Mouse (Mus musculus): ENCODE results near the gene Tnpo1.

Tnpo1 gene

GRCm38 (mm10) chr13:98925486-98926212 lies 535 bp downstream of the Tnpo1 start:
- DNase-seq (ENCODE audit: low read depth, low spot score): peak; percentile 40

DNA sequence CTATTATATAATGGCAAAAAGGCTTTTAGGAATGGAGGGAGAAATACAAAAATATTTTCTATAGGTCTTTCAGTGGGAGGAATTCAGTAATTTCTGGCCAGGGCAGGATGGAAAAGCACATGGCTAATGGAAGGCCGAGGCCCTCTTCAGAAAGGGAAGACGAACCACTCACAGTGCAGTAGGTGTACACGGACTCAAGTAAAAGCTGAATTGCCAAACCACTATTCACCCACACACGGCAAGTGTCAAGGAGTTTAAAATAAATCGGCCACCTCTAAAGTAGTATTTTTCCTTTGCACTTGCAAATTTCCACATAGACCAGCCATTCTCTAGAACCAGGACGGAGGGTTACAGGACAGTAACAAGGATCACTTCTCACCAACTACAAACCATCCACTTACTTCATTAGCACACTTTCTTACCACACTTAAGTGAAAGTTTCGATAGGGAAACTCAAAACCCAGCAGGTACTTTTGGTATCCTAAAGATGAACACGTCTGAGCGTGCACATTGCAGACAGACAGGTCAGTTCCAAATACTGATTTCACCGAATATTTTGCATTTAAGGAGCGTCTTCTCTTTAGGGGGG lies 1.2 kb downstream of the Tnpo1 start:
- DNase-seq (ENCODE audit: low read depth, low spot score): no peak

- peak; percentile 40 for DNase-seq (ENCODE audit: low read depth, low spot score)
Observed at GRCm38 (mm10) chr13:98922806-98923205, 3.4 kb downstream of the Tnpo1 start.

GRCm38 (mm10) chr13:98921276-98921675 lies 4.9 kb downstream of the Tnpo1 start:
- peak; percentile 41 for DNase-seq (ENCODE audit: low read depth, low spot score)

GRCm38 (mm10) chr13:98920300-98920699 lies 5.9 kb downstream of the Tnpo1 start:
- DNase-seq (ENCODE audit: low read depth, low spot score): no peak

GRCm38 (mm10) chr13:98919695-98920094 lies 6.5 kb downstream of the Tnpo1 start:
- no peak for DNase-seq (ENCODE audit: low read depth, low spot score)

DNA sequence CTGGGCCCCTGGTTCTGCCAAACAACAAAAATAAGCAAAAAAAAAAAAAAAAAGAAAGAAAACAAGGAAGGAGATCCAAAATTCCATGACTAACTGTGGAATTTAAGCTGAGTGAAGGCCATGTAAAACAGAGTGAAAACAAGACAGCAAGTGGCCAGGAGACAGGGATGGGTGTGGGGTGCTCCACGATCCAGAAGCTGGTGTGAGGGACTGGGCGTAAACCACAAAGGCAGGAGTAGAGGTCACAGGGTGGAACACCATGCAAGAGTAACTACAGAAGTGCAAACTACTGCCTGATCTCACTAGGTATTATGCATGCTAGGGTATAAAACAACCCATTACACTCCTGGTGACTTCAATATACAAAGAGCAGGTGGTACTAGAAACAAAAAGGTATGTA lies 8.3 kb downstream of the Tnpo1 start:
- DNase-seq (ENCODE audit: low read depth, low spot score): peak; percentile 77

DNA sequence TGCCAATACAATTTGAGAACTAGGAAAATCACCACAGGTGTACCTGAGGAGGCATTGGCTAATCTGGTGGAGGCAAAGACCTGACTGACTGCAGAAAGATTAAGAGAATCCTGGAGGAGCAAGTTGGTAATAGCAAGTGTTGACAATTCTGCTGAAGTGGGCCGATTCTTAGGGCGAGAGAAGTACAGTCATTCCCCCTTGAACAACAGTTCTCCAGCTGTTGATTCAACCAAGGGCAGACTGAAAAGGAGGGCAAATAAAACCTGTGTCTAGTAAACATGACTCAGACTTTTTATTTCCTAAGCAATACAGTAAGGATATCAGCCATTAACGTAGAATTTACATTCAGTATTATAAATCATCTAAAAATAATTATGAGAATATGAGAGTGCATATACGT lies 10.6 kb downstream of the Tnpo1 start:
- DNase-seq (ENCODE audit: low read depth, low spot score): no peak

GRCm38 (mm10) chr13:98914844-98915212 lies 11.4 kb downstream of the Tnpo1 start:
- DNase-seq (ENCODE audit: low read depth, low spot score): no peak

DNA sequence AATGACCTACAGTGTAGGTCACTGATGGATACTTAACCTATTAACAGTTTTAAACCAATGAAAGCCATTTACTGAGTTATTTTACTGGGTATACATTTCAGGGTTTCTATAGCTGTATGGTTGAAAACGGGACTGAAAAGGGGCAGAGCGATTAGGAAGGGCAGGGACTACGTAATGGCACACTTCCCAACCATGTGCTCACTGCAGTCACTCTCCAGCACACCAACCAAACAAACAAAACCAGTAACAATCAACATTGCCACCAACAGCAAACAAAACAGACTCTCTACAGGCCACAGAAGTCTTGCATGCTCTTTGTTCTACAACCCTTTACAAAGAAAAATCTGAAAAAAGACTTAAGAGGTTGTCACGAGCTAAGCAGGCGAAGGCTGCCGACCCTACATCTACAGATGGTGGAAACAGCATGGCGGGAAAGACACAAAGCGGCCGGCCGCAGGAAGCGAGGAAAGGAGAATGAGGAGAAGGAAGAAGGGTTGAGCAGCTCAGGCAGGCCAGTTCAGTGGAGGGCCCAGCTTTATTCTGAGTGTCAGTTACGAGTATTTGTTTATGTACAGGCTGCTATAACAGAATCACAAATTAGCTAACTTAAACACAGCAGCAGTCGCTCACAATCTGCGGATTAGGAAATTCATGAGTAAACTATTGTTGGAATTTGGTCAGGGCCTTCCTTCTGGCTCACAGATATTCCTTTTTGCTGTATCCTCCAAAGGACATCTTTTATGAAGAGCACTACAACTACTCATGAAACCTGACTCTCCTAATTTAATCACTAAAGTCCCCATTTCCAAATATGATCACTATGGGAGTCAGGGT lies 12.0 kb downstream of the Tnpo1 start:
- DNase-seq (ENCODE audit: low read depth, low spot score): no peak

DNA sequence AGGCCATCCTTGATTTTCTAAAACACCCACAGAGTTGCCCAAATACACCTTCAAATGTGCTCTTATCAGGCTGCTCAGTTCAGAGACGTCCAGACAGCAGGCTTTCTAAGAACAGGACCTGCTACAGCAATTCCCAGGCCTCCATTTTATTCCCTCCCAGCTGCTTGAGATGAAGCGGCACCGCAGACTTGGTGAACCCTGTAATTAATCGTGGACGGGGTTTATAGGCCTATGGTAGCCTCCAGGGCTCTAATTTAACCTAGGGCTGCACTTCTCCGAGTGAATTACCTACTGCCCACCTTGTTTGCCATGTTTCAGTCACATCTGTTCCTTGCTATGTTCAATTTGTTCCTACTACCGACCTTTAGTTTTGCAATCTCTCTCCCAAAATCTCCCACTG lies 13.0 kb downstream of the Tnpo1 start:
- no peak for DNase-seq (ENCODE audit: low read depth, low spot score)

DNA sequence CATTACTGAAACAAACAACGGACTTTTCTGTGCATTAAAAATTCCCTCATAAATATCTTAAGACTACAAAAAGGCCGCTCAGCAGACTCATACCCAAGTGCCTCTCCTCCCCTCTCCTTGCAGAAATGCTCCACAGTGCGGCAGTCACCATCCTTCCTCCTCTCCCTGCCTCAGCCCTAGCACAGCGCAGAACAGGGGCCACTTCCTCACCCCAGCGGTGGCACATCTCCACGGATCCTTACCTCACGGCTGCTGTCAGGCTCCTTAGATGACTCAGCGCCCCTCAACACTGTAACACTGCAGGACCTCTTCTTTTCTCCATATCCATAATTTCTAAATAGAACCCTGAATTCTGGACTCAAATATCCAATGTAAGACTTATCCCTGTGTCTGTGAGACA lies 13.6 kb downstream of the Tnpo1 start:
- no peak for DNase-seq (ENCODE audit: low read depth, low spot score)

DNA sequence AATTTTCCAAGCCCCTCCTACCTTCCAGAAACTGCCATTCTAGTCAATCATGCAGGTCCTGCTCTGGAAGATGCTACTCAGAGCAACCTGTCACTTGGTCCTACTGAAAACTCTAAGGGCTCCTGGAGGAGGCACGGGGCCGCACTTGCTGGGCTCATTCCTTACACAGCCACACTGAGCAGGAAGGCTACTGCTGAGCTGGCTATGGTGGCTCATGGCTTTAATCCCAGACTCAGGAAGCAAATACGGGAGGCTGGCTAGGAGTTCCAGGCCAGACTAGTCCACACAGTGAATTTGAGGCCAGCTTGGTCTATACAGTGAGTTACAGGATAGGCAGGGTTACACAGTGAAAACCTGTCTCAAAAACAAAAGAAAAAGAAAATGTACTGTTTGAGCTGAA lies 15.4 kb downstream of the Tnpo1 start:
- DNase-seq (ENCODE audit: low read depth, low spot score): no peak

- no peak for DNase-seq (ENCODE audit: low read depth, low spot score)
Observed at GRCm38 (mm10) chr13:98904608-98905007, 21.6 kb downstream of the Tnpo1 start.

DNA sequence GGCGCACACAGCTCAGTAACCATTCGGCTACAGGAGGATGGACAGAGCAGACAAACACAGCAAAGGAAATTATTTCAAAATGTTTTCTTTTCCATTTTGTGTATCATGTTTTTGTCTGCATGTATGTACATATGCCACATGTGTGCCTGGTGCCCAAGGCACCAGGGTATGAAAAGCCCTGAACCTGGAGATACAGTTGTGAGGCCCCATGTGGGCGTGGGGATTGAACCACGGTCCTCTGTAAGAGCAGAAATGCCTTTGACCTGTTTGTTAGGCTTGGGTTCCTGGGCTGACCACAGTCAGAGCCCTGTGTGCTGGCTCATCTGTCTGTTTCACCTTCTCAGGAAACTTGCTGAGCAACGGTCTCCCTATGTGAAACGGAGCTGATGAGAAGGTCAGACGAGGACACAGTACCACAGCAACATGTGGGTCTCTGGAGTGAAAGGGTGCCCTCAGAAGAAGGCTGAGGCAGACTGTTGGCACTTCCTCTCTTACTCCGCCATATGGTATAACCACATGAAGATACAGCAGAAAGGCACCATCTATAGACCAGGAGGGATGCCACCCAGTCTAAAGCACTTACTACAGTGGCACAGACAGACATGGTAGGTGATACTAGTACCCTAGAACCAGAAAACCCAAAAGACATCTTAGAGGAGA lies 23.7 kb downstream of the Tnpo1 start:
- no peak for DNase-seq (ENCODE audit: low read depth, low spot score)

GRCm38 (mm10) chr13:98899550-98899949 lies 26.6 kb downstream of the Tnpo1 start:
- no peak for DNase-seq (ENCODE audit: low read depth, low spot score)

GRCm38 (mm10) chr13:98897577-98897976 lies 28.6 kb downstream of the Tnpo1 start:
- DNase-seq (ENCODE audit: low read depth, low spot score): no peak

DNA sequence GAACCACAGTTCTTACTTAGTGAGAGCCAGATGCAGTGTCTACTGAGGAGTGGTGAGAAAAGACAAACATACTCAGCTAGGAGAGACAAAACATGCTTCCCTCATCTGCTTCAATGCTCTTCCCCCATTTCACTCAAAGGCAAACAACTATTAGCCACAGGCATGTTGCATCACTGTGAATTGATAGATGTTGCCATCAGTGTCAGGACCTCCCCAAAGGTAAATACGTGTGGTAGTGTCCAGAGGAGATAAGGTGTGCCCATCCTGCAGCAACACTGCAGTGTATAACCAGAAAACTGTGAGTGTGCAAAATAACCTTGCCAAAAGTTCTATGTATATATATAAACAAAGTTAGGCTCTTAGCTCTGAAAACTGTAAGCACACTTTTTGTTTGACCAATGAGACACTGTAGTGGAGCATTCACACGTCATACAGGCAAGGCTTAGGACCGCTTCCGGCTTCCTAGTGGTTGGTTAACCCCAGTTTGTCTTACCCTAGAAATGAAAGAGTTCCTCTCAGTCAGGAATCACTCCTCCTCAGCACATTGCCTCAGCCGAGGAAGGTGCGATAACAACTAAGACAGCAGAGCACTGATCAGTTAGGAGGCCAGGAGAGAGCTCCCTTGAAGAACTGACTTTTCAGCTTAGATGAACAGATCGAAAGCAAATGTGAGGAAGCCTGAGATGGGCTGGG lies 29.6 kb downstream of the Tnpo1 start:
- DNase-seq (ENCODE audit: low read depth, low spot score): no peak

DNA sequence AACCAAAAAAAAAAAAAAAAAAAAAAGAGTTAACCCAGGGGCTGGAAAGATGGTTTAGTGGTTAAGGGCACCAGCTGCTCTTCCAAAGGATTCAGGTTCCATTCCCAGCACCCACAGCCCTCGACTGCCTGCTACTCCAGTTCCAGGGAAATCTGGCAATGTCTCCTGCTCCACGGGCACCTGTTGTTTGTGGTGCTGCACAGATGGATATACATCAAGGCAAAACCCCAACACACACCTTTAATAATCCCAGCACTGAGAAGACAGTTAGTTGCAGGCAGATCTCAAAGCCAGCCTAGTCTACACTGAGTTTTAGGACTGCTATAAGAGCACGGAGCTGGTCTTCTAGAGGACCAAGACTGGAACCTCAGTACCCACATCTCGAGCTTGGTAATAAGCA lies 30.2 kb downstream of the Tnpo1 start:
- DNase-seq (ENCODE audit: low read depth, low spot score): no peak

DNA sequence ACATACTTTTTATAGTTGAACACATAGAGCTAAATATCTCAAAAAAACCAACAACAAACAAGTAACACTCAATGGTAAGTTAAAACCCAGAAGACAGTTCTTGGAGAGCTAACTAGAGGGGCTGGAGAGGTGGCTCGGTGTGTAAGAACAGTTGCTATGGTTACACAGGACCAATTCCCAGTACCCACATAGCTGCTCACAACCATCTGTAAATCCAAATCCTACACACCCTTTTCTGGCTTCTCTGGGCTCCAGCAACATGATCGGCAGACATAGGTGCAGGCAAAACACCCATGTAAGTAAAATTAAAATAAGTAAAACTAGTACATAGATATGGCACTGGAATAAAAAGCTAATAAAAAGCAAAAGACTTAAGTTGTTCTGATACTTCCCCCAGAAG lies 31.3 kb downstream of the Tnpo1 start:
- no peak for DNase-seq (ENCODE audit: low read depth, low spot score)

DNA sequence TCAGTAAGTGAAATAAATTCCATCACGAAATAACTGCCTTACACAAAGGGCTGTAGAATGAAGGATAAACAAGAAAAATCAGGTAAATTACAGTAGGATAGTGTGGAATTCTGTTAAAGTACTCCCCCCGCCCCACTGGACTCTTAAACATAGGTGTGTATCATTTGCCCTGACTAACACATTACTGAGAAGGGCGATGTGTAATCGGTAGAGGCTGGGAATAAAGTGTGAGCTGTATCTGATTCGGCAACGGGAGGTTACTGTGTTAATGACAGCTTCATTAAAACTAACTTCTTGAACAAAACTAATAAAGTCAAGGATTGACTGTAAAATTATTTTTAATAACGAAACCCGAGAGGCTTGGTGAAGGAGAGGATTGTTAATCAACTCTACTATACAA lies 34.7 kb downstream of the Tnpo1 start:
- DNase-seq (ENCODE audit: low read depth, low spot score): no peak

GRCm38 (mm10) chr13:98890871-98891219 lies 35.3 kb downstream of the Tnpo1 start:
- peak; percentile 86 for DNase-seq (ENCODE audit: low read depth, low spot score)

Data from ES-CJ7 (cell line).